Mouse (Mus musculus) embryonic facial prominence, embryonic 13.5 days (tissue): ENCODE results near the gene Ccdc73. TPM values are rescaled to one million over a fixed set of nuclear protein-coding genes. Genes with fewer than 3 reads are reported as not detected.
"Not testable (repeated sequence)": the region's sequence is repeated elsewhere in the genome, so short reads cannot be mapped to it uniquely, and the experiment has no call there.

Source experiments
- ATAC-seq: fragments of 200-750 bp; cut with Nextera tagmentation; 2 replicates; pipeline ENCODE4 v1.8.0; 2017; ENCODE audit warnings: low read depth; ENCODE audit not compliant: insufficient number of reproducible peaks, insufficient read depth, low FRiP score, low TSS enrichment
- H3K27ac ChIP-seq: fragments of 300-500 bp; sonication (generic); 2 replicates; pipeline ENCODE4 v1.5.1; 2015; ENCODE audit warnings: moderate library complexity, mild to moderate bottlenecking, inconsistent platforms
- H3K27me3 ChIP-seq: fragments of 300-500 bp; sonication (generic); 2 replicates; pipeline ENCODE4 v1.6.1; 2015; ENCODE audit warnings: mild to moderate bottlenecking, inconsistent platforms
- H3K36me3 ChIP-seq: fragments of 300-500 bp; sonication (generic); 2 replicates; pipeline ENCODE4 v1.6.1; 2015; ENCODE audit warnings: mild to moderate bottlenecking, inconsistent platforms
- H3K4me1 ChIP-seq: fragments of 300-500 bp; sonication (generic); 2 replicates; pipeline ENCODE4 v1.6.1; 2015; ENCODE audit warnings: inconsistent platforms
- H3K4me2 ChIP-seq: fragments of 300-500 bp; sonication (generic); 2 replicates; pipeline ENCODE4 v1.6.1; 2015; ENCODE audit warnings: moderate library complexity, mild to moderate bottlenecking, inconsistent platforms
- H3K4me3 ChIP-seq: fragments of 300-500 bp; sonication (generic); 2 replicates; pipeline ENCODE4 v1.5.1; 2015; ENCODE audit warnings: mild to moderate bottlenecking, inconsistent platforms
- H3K9ac ChIP-seq: fragments of 300-500 bp; sonication (generic); 2 replicates; pipeline ENCODE4 v1.6.1; 2015; ENCODE audit warnings: mild to moderate bottlenecking, inconsistent platforms
- H3K9me3 ChIP-seq: fragments of 300-500 bp; sonication (generic); 2 replicates; pipeline ENCODE4 v1.6.1; 2016; ENCODE audit warnings: inconsistent platforms
- WGBS: fragments of 180-500 bp; shearing (Covaris S2); methylation state at CpG from one replicate; pipeline ENCODE4 v1.1.7; 2015; ENCODE audit warnings: mixed read lengths; 5-methylcytosine and 5-hydroxymethylcytosine counted together
- polyA plus RNA-seq: library from polyadenylated mRNA; unstranded; fragments of >200 nt; fragmentation: Nextera tagmentation; extraction: Ambion mirVana; gene quantifications from 2 replicates; pipeline ENCODE4 v1.2.1, GENCODE M21; 2015

Ccdc73 gene
- polyA plus RNA-seq, 1 experiment from 2014 or later, result 9.5 TPM

GRCm38 (mm10) chr2:104886109-104886508, 18.5 kb downstream of the Ccdc73 start:
- no peak overlapping the region for H3K4me3 ChIP-seq
- no peak for ATAC-seq
- H3K9me3 ChIP-seq, result no peaks in the 10 kb centered on the region
- no peaks in the 10 kb centered on the region for H3K4me1 ChIP-seq
- no peak overlapping the region for H3K27ac ChIP-seq
- WGBS, result 91% methylated on average over 18 of the region's 18 CpGs
- H3K27me3 ChIP-seq, result no peaks in the 10 kb centered on the region
- H3K36me3 ChIP-seq, result no peaks in the 10 kb centered on the region
- H3K9ac ChIP-seq, result no peak overlapping the region
- H3K4me2 ChIP-seq, result no peak overlapping the region

DNA sequence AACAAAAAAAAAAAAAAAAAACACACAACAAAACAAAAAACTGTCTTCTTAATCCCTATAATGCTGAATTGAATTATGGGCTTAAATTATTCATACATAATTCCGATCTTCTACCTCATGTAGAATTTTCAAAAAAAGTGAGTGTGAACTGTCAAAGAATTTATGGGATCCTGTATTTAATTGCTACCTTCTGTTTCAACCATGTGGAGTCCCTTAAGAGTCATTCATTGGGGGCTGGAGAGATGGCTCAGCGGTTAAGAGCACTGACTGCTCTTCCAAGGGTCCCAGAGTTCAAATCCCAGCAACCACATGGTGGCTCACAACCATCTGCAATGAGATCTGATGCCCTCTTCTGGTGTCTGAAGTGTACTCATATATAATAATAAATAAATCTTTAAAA, 19.7 kb downstream of the Ccdc73 start:
- not testable (repeated sequence) for H3K27me3 ChIP-seq, H3K4me3 ChIP-seq, H3K36me3 ChIP-seq, H3K9ac ChIP-seq, H3K27ac ChIP-seq, ATAC-seq, H3K4me1 ChIP-seq, H3K9me3 ChIP-seq, H3K4me2 ChIP-seq
- WGBS, result 58% methylated on average over 2 of the region's 2 CpGs

- Histone ChIP-seq H3K9me3 (no peaks in the 10 kb centered on the region), H3K4me2 (no peak overlapping the region), H3K9ac (no peak overlapping the region), H3K4me3 (no peak overlapping the region), H3K4me1 (no peaks in the 10 kb centered on the region), H3K36me3 (no peaks in the 10 kb centered on the region), H3K27ac (no peak overlapping the region), H3K27me3 (no peaks in the 10 kb centered on the region)
- 18% methylated on average over 10 of the region's 10 CpGs for whole genome bisulfite sequencing
- no peak for ATAC-seq
Measured at GRCm38 (mm10) chr2:104887882-104888566, 20.4 kb downstream of the Ccdc73 start.

GRCm38 (mm10) chr2:104899975-104900374, 32.4 kb downstream of the Ccdc73 start:
- Histone ChIP-seq H3K27ac (no peak overlapping the region), H3K27me3 (peaks cover 4% of the 10 kb centered on the region; the same call in 1 of the 2 replicates), H3K4me1 (no peaks in the 10 kb centered on the region), H3K4me3 (no peak overlapping the region), H3K4me2 (no peak overlapping the region), H3K9ac (no peak overlapping the region), H3K9me3 (no peaks in the 10 kb centered on the region), H3K36me3 (no peaks in the 10 kb centered on the region)
- WGBS, result 87% methylated on average over 2 of the region's 2 CpGs
- ATAC-seq, result no peak

DNA sequence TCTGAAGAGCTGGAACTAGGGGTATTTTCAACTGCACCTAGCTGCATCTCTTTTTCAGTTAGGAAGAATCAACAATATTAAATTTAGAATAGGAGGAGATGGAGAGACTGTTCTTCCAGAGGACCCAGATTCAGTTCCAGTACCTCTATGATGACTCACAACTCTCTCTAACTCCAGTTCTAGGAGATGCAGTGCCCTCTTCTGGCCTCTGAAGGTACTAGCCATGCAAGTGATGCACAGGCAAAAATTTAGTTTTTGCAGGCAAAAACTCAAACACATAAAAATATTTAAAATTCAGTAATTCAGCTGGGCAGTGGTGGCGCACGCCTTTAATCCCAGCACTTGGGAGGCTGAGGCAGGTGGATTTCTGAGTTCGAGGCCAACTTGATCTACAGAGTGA, 48.1 kb downstream of the Ccdc73 start:
- Histone ChIP-seq H3K27me3 (no peaks in the 10 kb centered on the region), H3K4me1 (no peaks in the 10 kb centered on the region), H3K9ac (no peak overlapping the region), H3K9me3 (no peaks in the 10 kb centered on the region), H3K4me3 (no peak overlapping the region), H3K36me3 (no peaks in the 10 kb centered on the region), H3K4me2 (no peak overlapping the region), H3K27ac (no peak overlapping the region)
- ATAC-seq, result no peak
- 86% methylated on average over 3 of the region's 3 CpGs for WGBS

- Histone ChIP-seq H3K9ac (no peak overlapping the region), H3K4me2 (no peak overlapping the region), H3K4me1 (no peaks in the 10 kb centered on the region), H3K27me3 (no peaks in the 10 kb centered on the region), H3K27ac (no peak overlapping the region), H3K4me3 (no peak overlapping the region), H3K36me3 (no peaks in the 10 kb centered on the region), H3K9me3 (no peaks in the 10 kb centered on the region)
- WGBS, result 60% methylated on average over 1 of the region's 1 CpGs
- no peak for ATAC-seq
Measured at GRCm38 (mm10) chr2:104964492-104964891, 96.9 kb downstream of the Ccdc73 start.

- H3K4me2 ChIP-seq, result no peak overlapping the region
- H3K9ac ChIP-seq, result no peak overlapping the region
- no peaks in the 10 kb centered on the region for H3K27me3 ChIP-seq
- no peak overlapping the region for H3K27ac ChIP-seq
- no peaks in the 10 kb centered on the region for H3K36me3 ChIP-seq
- H3K4me3 ChIP-seq, result no peak overlapping the region
- no peaks in the 10 kb centered on the region for H3K9me3 ChIP-seq
- no peak for ATAC-seq
- H3K4me1 ChIP-seq, result no peaks in the 10 kb centered on the region
- WGBS, result 15% methylated on average over 2 of the region's 2 CpGs
Measured at GRCm38 (mm10) chr2:104981712-104982111, 114.1 kb downstream of the Ccdc73 start.

- H3K9ac ChIP-seq, result no peak overlapping the region
- H3K27ac ChIP-seq, result no peak overlapping the region
- ATAC-seq, result no peak
- H3K4me3 ChIP-seq, result no peak overlapping the region
- no peaks in the 10 kb centered on the region for H3K36me3 ChIP-seq
- H3K27me3 ChIP-seq, result no peaks in the 10 kb centered on the region
- H3K4me1 ChIP-seq, result no peaks in the 10 kb centered on the region
- WGBS, result 59% methylated on average over 3 of the region's 3 CpGs
- no peaks in the 10 kb centered on the region for H3K9me3 ChIP-seq
- no peak overlapping the region for H3K4me2 ChIP-seq
Measured at GRCm38 (mm10) chr2:104985796-104986195, 118.2 kb downstream of the Ccdc73 start.

- H3K9me3 ChIP-seq, result no peaks in the 10 kb centered on the region
- 74% methylated on average over 1 of the region's 1 CpGs for WGBS
- H3K9ac ChIP-seq, result no peak overlapping the region
- H3K4me2 ChIP-seq, result no peak overlapping the region
- H3K27ac ChIP-seq, result no peak overlapping the region
- H3K27me3 ChIP-seq, result no peaks in the 10 kb centered on the region
- H3K4me1 ChIP-seq, result no peaks in the 10 kb centered on the region
- no peak for ATAC-seq
- H3K4me3 ChIP-seq, result no peak overlapping the region
- H3K36me3 ChIP-seq, result no peaks in the 10 kb centered on the region
Measured at GRCm38 (mm10) chr2:104988974-104989373, 121.4 kb downstream of the Ccdc73 start.

DNA sequence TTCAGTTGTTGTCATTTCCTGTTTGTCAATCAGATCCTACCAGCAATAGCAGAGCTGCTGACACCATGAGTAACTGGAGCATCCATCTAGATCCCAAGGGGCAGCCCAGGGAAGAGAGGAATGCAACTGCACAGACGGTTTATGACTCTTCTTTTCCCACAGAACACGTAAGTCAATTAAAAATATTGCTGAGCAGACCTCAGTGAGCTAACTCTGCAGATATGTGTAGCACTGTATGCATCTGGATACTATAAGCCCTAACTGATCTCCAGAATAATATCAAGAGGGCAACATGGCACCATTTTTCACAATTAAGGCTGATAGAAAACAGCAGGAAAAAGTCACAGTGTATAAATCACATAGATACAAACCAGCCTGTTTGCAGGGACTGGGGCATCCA, 126.8 kb downstream of the Ccdc73 start:
- H3K4me1 ChIP-seq, result no peaks in the 10 kb centered on the region
- H3K4me2 ChIP-seq, result no peak overlapping the region
- H3K27me3 ChIP-seq, result no peaks in the 10 kb centered on the region
- 41% methylated on average over 2 of the region's 2 CpGs for WGBS
- H3K9me3 ChIP-seq, result no peaks in the 10 kb centered on the region
- H3K9ac ChIP-seq, result no peak overlapping the region
- peaks cover 18% of the 10 kb centered on the region for H3K36me3 ChIP-seq
- ATAC-seq, result no peak
- no peak overlapping the region for H3K4me3 ChIP-seq
- no peak overlapping the region for H3K27ac ChIP-seq

GRCm38 (mm10) chr2:104996201-104996600, 128.6 kb downstream of the Ccdc73 start:
- Histone ChIP-seq H3K27ac (no peak overlapping the region), H3K9ac (no peak overlapping the region), H3K27me3 (no peaks in the 10 kb centered on the region), H3K4me1 (no peaks in the 10 kb centered on the region), H3K9me3 (no peaks in the 10 kb centered on the region), H3K4me2 (no peak overlapping the region), H3K36me3 (peaks cover 18% of the 10 kb centered on the region), H3K4me3 (no peak overlapping the region)
- no peak for ATAC-seq
- 77% methylated on average over 3 of the region's 3 CpGs for WGBS

GRCm38 (mm10) chr2:105007236-105007635, 139.6 kb downstream of the Ccdc73 start:
- Histone ChIP-seq H3K9me3 (no peaks in the 10 kb centered on the region), H3K9ac (no peak overlapping the region), H3K4me3 (no peak overlapping the region), H3K27me3 (no peaks in the 10 kb centered on the region), H3K4me2 (no peak overlapping the region), H3K4me1 (no peaks in the 10 kb centered on the region), H3K36me3 (peaks cover 81% of the 10 kb centered on the region), H3K27ac (no peak overlapping the region)
- no peak for ATAC-seq
